Mouse (Mus musculus) CH12.LX (cell line): ENCODE measurements around the gene Tmem69. TPM values are rescaled to one million over a fixed set of nuclear protein-coding genes. Genes with fewer than 3 reads are reported as not detected.
A peak's percentile ranks its signal among the peaks of the same experiment; 100 is the strongest.

Experiments used
- DNase-seq: peaks from one replicate; pipeline ENCODE4 v3.0.0-alpha.2; 2013; ENCODE audit errors: extremely low read depth
- H3K27ac ChIP-seq: 2 replicates; pipeline ENCODE4 v1.5.1; 2012; ENCODE audit warnings: low read depth, mild to moderate bottlenecking, control low read depth, moderate library complexity; ENCODE audit not compliant: insufficient read depth
- H3K27me3 ChIP-seq: replicated peaks from 2 replicates; pipeline ENCODE3; 2012; ENCODE audit warnings: inconsistent platforms
- H3K36me3 ChIP-seq, 2 experiments: replicated peaks in 1 of 2; 2 replicates each; pipeline versions ENCODE3 to v1.6.1; 2012; ENCODE audit warnings: inconsistent platforms in 1 of 2, low read length in 1 of 2, mild to moderate bottlenecking in 1 of 2, mixed read lengths in 1 of 2, moderate library complexity in 1 of 2; ENCODE audit not compliant: control insufficient read depth in 1 of 2, insufficient read depth in 1 of 2
- H3K4me1 ChIP-seq, 2 experiments: 2 replicates each; pipeline ENCODE4 v1.6.1; 2012; ENCODE audit warnings: inconsistent platforms in 1 of 2, moderate library complexity in 1 of 2; ENCODE audit not compliant: insufficient read depth in 2 of 2, control insufficient read depth in 1 of 2
- H3K4me2 ChIP-seq: 2 replicates; pipeline ENCODE4 v1.6.1; 2012; ENCODE audit warnings: low read depth, mild to moderate bottlenecking, control low read depth; ENCODE audit not compliant: poor library complexity, insufficient read depth, severe bottlenecking
- H3K4me3 ChIP-seq, 3 experiments: fragments of 150-350 bp in 1 of 3; sonication (generic) in 1 of 3; replicated peaks in 1 of 3; 2 replicates each; pipeline versions ENCODE3 to v1.5.1; 2011 to 2012; ENCODE audit warnings: low read depth in 2 of 3, low read length in 2 of 3, mild to moderate bottlenecking in 2 of 3, moderate library complexity in 2 of 3, control low read depth in 1 of 3, improper control_type of control experiment in 1 of 3, inconsistent platforms in 1 of 3, mixed read lengths in 1 of 3; ENCODE audit not compliant: poor library complexity in 1 of 3
- H3K79me2 ChIP-seq: replicated peaks from 2 replicates; pipeline ENCODE4 v1.6.1; 2012; ENCODE audit warnings: mild to moderate bottlenecking, moderate library complexity; ENCODE audit not compliant: control insufficient read depth, poor library complexity, insufficient read depth, severe bottlenecking; ENCODE audit errors: extremely low read depth
- H3K9ac ChIP-seq: 2 replicates; pipeline ENCODE4 v1.6.1; 2012; ENCODE audit warnings: low read depth, mild to moderate bottlenecking, control low read depth, moderate library complexity; ENCODE audit not compliant: insufficient read depth
- H3K9me3 ChIP-seq: replicated peaks from 2 replicates; pipeline ENCODE3; 2012; ENCODE audit warnings: low read length, inconsistent platforms, mixed read lengths
- BHLHE40 ChIP-seq: IDR thresholded peaks from 2 replicates; pipeline ENCODE4 v1.6.1; 2011; ENCODE audit warnings: mild to moderate bottlenecking, low read depth, low read length, improper control_type of control experiment
- MEF2A ChIP-seq: IDR thresholded peaks from 2 replicates; pipeline ENCODE4 v1.6.1; 2014; ENCODE audit warnings: low read depth, mild to moderate bottlenecking, inconsistent platforms, low read length, improper control_type of control experiment, borderline replicate concordance
- NELFE ChIP-seq: IDR thresholded peaks from 2 replicates; pipeline ENCODE4 v1.6.1; 2011; ENCODE audit warnings: low read depth, low read length, improper control_type of control experiment
- RAD21 ChIP-seq: IDR thresholded peaks from 2 replicates; pipeline ENCODE4 v1.6.1; 2011; ENCODE audit warnings: low read depth, mild to moderate bottlenecking, low read length, improper control_type of control experiment, moderate library complexity
- USF1 ChIP-seq: IDR thresholded peaks from 2 replicates; pipeline ENCODE4 v1.6.1; 2014; ENCODE audit warnings: low read depth, mild to moderate bottlenecking, inconsistent platforms, low read length, improper control_type of control experiment
- dilution Hi-C: fragments of 300-500 bp; cut with MboI; formaldehyde crosslinking; loops from 2 replicates; pipeline ENCODE4 v1.14.3; 2020; ENCODE audit warnings: low sequenced_read_pairs; ENCODE audit not compliant: extremely low pct_unique_long_range_greater_than_20kb, extremely low pct_ligation_motif_present
- in situ Hi-C: fragments of 300-500 bp; cut with MboI; formaldehyde crosslinking; loops from 3 replicates; pipeline ENCODE4 v1.14.3; 2019; ENCODE audit warnings: low sequenced_read_pairs, low pct_ligation_motif_present, low pct_unique_long_range_greater_than_20kb, mixed read lengths
- polyA plus RNA-seq: library from polyadenylated mRNA; unstranded; fragments of >175 nt; gene quantifications from 2 replicates; pipeline ENCODE4 v1.2.1, GENCODE M21; 2012; ENCODE audit warnings: low read depth; ENCODE audit not compliant: insufficient read length
- total RNA-seq, 2 experiments: library from RNA; depleted of rRNA; stranded (reverse); fragments of 300-350 nt in 1 of 2; fragments of >200 nt in 1 of 2; gene quantifications; 2 replicates each; pipeline ENCODE4 v1.2.3; 2012 to 2014

Tmem69 gene
- total and polyA plus RNA-seq, 3 experiments = 5.3 to 29.2 (median 22.3) TPM

DNA sequence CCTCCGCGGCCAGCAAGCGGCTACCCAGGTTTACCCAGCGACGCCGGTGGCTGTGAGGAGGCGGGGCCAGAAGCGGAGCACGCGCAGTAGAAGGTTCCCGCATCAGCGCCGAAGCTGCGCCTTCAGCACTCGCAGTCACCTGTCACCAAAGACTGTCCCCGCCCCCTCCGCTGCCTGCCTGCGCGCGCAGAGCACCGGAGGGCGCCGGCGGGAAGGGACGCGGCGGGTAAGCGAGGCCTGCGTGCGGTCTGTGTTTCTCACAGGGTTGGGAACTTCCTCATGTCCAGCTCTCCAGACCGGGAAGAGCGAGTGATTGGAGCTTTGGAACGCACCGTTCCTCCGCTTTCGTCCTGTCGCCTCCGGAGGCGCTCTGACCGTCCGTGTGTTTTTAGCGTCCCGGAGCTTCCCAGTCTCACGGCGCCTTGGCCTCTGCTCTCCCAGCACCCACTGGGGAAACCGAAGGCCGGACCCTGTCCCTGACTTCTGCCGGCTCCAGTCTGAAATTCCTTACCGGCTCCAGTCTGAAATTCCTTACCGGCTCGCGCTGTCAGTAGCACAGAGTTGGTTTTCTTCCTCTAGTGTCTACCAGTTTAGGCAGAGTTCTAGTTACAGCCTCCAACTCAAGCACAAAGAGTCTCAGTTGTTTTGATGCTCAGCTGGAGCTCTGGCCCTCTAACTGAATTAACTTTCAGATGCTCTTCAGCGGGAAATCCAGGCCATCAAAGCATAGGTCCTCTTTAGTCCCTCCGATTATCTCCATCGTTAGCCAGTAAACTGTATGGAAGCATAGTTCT is 48.1 kb downstream of the Tmem69 start, which contains the start of gene Ipp (continued):
- TF ChIP-seq USF1 (peak; percentile 42; the same call in 1 of the 2 replicates), MEF2A (peak; percentile 29; the same call in 1 of the 2 replicates), NELFE (peak; percentile 98)

GRCm38 (mm10) chr4:116506886-116507424 is 48.8 kb downstream of the Tmem69 start:
- Histone ChIP-seq H3K36me3 (peaks cover 7 to 12% of the 10 kb centered on the region in 2 experiments), H3K27me3 (no peaks in the 10 kb centered on the region), H3K4me3 (peak overlapping the region; percentile 44 to 73 (median 64)), H3K9me3 (no peaks in the 10 kb centered on the region), H3K9ac (peak overlapping the region; percentile 55), H3K79me2 (peaks cover 8% of the 10 kb centered on the region), H3K4me1 (peaks cover 3 to 22% of the 10 kb centered on the region in 2 experiments; a peak in 3 of 4 replicates), H3K27ac (no peak overlapping the region), H3K4me2 (peak overlapping the region; percentile 25)
- dilution Hi-C loops (no loop called here), in situ Hi-C loops (no loop called here)
- peak; percentile 41; the same call in 1 of the 2 replicates for TF ChIP-seq BHLHE40
- no peak for TF ChIP-seq RAD21
- DNase-seq = no peak

Other genes starting within 250 kb of the Tmem69 start
- 10.0 and 11.1 TPM in 2 replicates for gene Mast2, start 91.8 kb downstream of the Tmem69 start, total RNA-seq (2012; rRNA removed)
- 2.5 and 4.2 TPM in 2 replicates for gene Mast2, start 91.8 kb downstream of the Tmem69 start, total RNA-seq (2014; rRNA removed)
- 16.3 and 21.4 TPM in 2 replicates for gene Mast2, start 91.8 kb downstream of the Tmem69 start, polyA plus RNA-seq
- gene Ipp, start 48.4 kb downstream of the Tmem69 start, total RNA-seq (2012; rRNA removed) = 16.8 and 17.3 TPM in 2 replicates
- gene Ipp, start 48.4 kb downstream of the Tmem69 start, total RNA-seq (2014; rRNA removed) = 14.4 and 15.9 TPM in 2 replicates
- 20.8 and 24.7 TPM in 2 replicates for gene Ipp, start 48.4 kb downstream of the Tmem69 start, polyA plus RNA-seq
- 31.3 and 34.2 TPM in 2 replicates for gene Gpbp1l1, start 1.7 kb upstream of the Tmem69 start, total RNA-seq (2012; rRNA removed)
- 39.1 and 60.2 TPM in 2 replicates for gene Gpbp1l1, start 1.7 kb upstream of the Tmem69 start, total RNA-seq (2014; rRNA removed)
- gene Gpbp1l1, start 1.7 kb upstream of the Tmem69 start, polyA plus RNA-seq = 28.4 and 34.7 TPM in 2 replicates
- 2.5 and 2.6 TPM in 2 replicates for gene Ccdc17, start 40.7 kb upstream of the Tmem69 start, total RNA-seq (2012; rRNA removed)
- gene Ccdc17, start 40.7 kb upstream of the Tmem69 start, total RNA-seq (2014; rRNA removed) = 2.9 and 3.5 TPM in 2 replicates
- 3.4 and 4.0 TPM in 2 replicates for gene Ccdc17, start 40.7 kb upstream of the Tmem69 start, polyA plus RNA-seq
- gene Nasp, start 72.0 kb upstream of the Tmem69 start, total RNA-seq (2012; rRNA removed) = 139 and 186 TPM in 2 replicates
- gene Nasp, start 72.0 kb upstream of the Tmem69 start, total RNA-seq (2014; rRNA removed) = 308 and 390 TPM in 2 replicates
- 347 and 399 TPM in 2 replicates for gene Nasp, start 72.0 kb upstream of the Tmem69 start, polyA plus RNA-seq
- gene Akr1a1, start 95.7 kb upstream of the Tmem69 start, total RNA-seq (2012; rRNA removed) = 347 and 373 TPM in 2 replicates
- gene Akr1a1, start 95.7 kb upstream of the Tmem69 start, total RNA-seq (2014; rRNA removed) = 517 and 533 TPM in 2 replicates
- 450 and 470 TPM in 2 replicates for gene Akr1a1, start 95.7 kb upstream of the Tmem69 start, polyA plus RNA-seq
- gene Prdx1, start 129.6 kb upstream of the Tmem69 start, total RNA-seq (2012; rRNA removed) = 269 and 378 TPM in 2 replicates
- gene Prdx1, start 129.6 kb upstream of the Tmem69 start, total RNA-seq (2014; rRNA removed) = 1,274 and 1,469 TPM in 2 replicates
- 934 and 1,078 TPM in 2 replicates for gene Prdx1, start 129.6 kb upstream of the Tmem69 start, polyA plus RNA-seq
- 10.0 and 10.5 TPM in 2 replicates for gene Mmachc, start 152.5 kb upstream of the Tmem69 start, total RNA-seq (2012; rRNA removed)
- 28.2 and 32.1 TPM in 2 replicates for gene Mmachc, start 152.5 kb upstream of the Tmem69 start, total RNA-seq (2014; rRNA removed)
- 15.4 and 15.5 TPM in 2 replicates for gene Mmachc, start 152.5 kb upstream of the Tmem69 start, polyA plus RNA-seq
- 15.3 and 19.9 TPM in 2 replicates for gene Ccdc163, start 152.6 kb upstream of the Tmem69 start, total RNA-seq (2012; rRNA removed)
- 18.1 and 20.2 TPM in 2 replicates for gene Ccdc163, start 152.6 kb upstream of the Tmem69 start, total RNA-seq (2014; rRNA removed)
- 27.6 and 27.9 TPM in 2 replicates for gene Ccdc163, start 152.6 kb upstream of the Tmem69 start, polyA plus RNA-seq
- 5.6 and 7.0 TPM in 2 replicates for gene Tesk2, start 165.0 kb upstream of the Tmem69 start, total RNA-seq (2012; rRNA removed)
- 5.4 and 5.8 TPM in 2 replicates for gene Tesk2, start 165.0 kb upstream of the Tmem69 start, total RNA-seq (2014; rRNA removed)
- gene Tesk2, start 165.0 kb upstream of the Tmem69 start, polyA plus RNA-seq = 3.5 and 4.8 TPM in 2 replicates